8 mouse cellular contexts compared by ENCODE assay signal in the genomic region with DNA sequence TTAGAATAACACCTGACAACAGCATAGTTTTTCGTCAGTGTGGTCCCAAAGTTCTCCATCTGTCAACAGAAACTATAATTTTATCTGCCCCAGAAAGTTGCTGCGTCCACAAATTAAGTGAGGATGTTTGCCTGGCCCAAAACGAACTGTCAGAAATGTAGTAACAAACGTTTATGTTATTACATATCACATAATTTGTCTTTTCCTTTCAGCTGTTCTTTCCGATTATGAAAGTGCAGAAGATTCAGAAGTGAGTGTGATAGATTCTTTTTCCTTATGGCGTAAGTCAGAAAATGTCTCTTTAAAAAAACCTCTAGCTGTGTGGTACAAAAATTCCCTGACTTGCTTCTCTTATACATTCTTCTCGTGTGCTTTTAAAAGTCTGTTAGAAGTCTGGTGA. TPM values are rescaled to one million over a fixed set of nuclear protein-coding genes. Genes with fewer than 3 reads are reported as not detected.
DNase-seq lines count a peak whose midpoint lies in the region; ATAC-seq and TF ChIP-seq lines count a peak whose summit lies in the region.

No protein-coding gene starts in this region.

- peaks cover 59% of the 10 kb centered on the region for H3K36me3 ChIP-seq in embryonic facial prominence, embryonic 12.5 days
- H3K36me3 ChIP-seq in intestine, embryonic 15.5 days = peaks cover 9% of the 10 kb centered on the region
- peaks cover 35% of the 10 kb centered on the region for H3K36me3 ChIP-seq in myocyte (ENCODE audit: control insufficient read depth, insufficient read depth)

- TF ChIP-seq POLR2A in myocyte (IDR thresholded peaks at IDR 0.05; ENCODE audit: insufficient read length, low read depth) = no peak

- H3K79me2 ChIP-seq in myocyte (ENCODE audit: control insufficient read depth, insufficient read depth) = peaks cover 55% of the 10 kb centered on the region

- peak overlapping the region; percentile 90 for H3K4me3 ChIP-seq in layer of hippocampus, adult 2 months
- H3K4me3 ChIP-seq in embryonic facial prominence, embryonic 12.5 days = peak overlapping the region; percentile 73
- peak overlapping the region; percentile 93 for H3K4me3 ChIP-seq in intestine, embryonic 15.5 days (replicated peaks)
- H3K4me3 ChIP-seq in myocyte = peak overlapping the region; percentile 65

- H3K27ac ChIP-seq in layer of hippocampus, adult 2 months = peak overlapping the region; percentile 97; the same call in 1 of the 2 replicates
- H3K27ac ChIP-seq in embryonic facial prominence, embryonic 12.5 days = 0 out of 2 replicates have a peak overlapping the region, but pooled peaks have one; percentile 95
- no peak overlapping the region for H3K27ac ChIP-seq in intestine, embryonic 15.5 days

- peak overlapping the region; percentile 62 for H3ac ChIP-seq in myocyte (ENCODE audit: control insufficient read depth, insufficient read length)

- H3K9me3 ChIP-seq in embryonic facial prominence, embryonic 12.5 days = no peaks in the 10 kb centered on the region
- no peaks in the 10 kb centered on the region for H3K9me3 ChIP-seq in intestine, embryonic 15.5 days

- TF ChIP-seq CTCF in layer of hippocampus, adult 2 months (conservative IDR thresholded peaks at IDR 0.05) = no peak

- peaks cover 13% of the 10 kb centered on the region for H3K4me1 ChIP-seq in embryonic facial prominence, embryonic 12.5 days
- H3K4me1 ChIP-seq in intestine, embryonic 15.5 days (replicated peaks) = 0 out of 2 replicates have a peak, but pooled peaks cover 3% of the 10 kb centered on the region

- no peaks in the 10 kb centered on the region for H3K27me3 ChIP-seq in embryonic facial prominence, embryonic 12.5 days
- H3K27me3 ChIP-seq in intestine, embryonic 15.5 days (replicated peaks) = no peaks in the 10 kb centered on the region
- H3K27me3 ChIP-seq in myocyte (ENCODE audit: control insufficient read depth, insufficient read depth, insufficient read length) = no peaks in the 10 kb centered on the region

- no peak for ATAC-seq in embryonic facial prominence, embryonic 12.5 days (ENCODE audit: insufficient number of reproducible peaks, insufficient read depth, low FRiP score, low TSS enrichment)
- no peak for ATAC-seq in intestine, embryonic 15.5 days
- ATAC-seq in cerebellum, adult (ENCODE audit: insufficient number of reproducible peaks, low FRiP score, low TSS enrichment) = no peak

- H3K9ac ChIP-seq in embryonic facial prominence, embryonic 12.5 days = peak overlapping the region; percentile 82
- peak overlapping the region; percentile 100; the same call in 1 of the 2 replicates for H3K9ac ChIP-seq in intestine, embryonic 15.5 days

- peak overlapping the region; percentile 75 for H3K4me2 ChIP-seq in embryonic facial prominence, embryonic 12.5 days (replicated peaks)
- peak overlapping the region; percentile 66 for H3K4me2 ChIP-seq in intestine, embryonic 15.5 days (replicated peaks)
- H3K4me2 ChIP-seq in myocyte (ENCODE audit: low read depth) = peak overlapping the region; percentile 91

- DNase-seq in layer of hippocampus, adult 2 months (ENCODE audit: low spot score in 2 of 2) = no peak
- DNase-seq in layer of hippocampus, adult 9-11 months = no peak
- DNase-seq in ovary, postnatal 36 days (ENCODE audit: low spot score) = no peak
- DNase-seq in cerebellum, adult 18-20 months = no peak

- WGBS in embryonic facial prominence, embryonic 12.5 days = 64% methylated on average over 7 of the region's 7 CpGs
- WGBS in intestine, embryonic 15.5 days = 52% methylated on average over 7 of the region's 7 CpGs

TF ChIP-seq in myocyte, 11 proteins besides CTCF, POLR2A, EP300 and RAD21:
- TF ChIP-seq USF1 (IDR thresholded peaks at IDR 0.05; ENCODE audit: low read depth) = no peak
- no peak for TF ChIP-seq SRF (IDR thresholded peaks at IDR 0.05; ENCODE audit: control insufficient read depth, insufficient read length, low read depth)
- TF ChIP-seq CEBPB (IDR thresholded peaks at IDR 0.05; ENCODE audit: insufficient read depth, poor library complexity, severe bottlenecking) = no peak
- no peak for TF ChIP-seq POLR2AphosphoS2 (IDR thresholded peaks at IDR 0.05; ENCODE audit: insufficient read length, low read depth)
- TF ChIP-seq TCF3 (IDR thresholded peaks at IDR 0.05; ENCODE audit: insufficient read length, low read depth) = no peak
- no peak for TF ChIP-seq REST (IDR thresholded peaks at IDR 0.05; ENCODE audit: insufficient read depth, insufficient read length)
- no peak for TF ChIP-seq MYOD1 (IDR thresholded peaks at IDR 0.05; ENCODE audit: control insufficient read depth in 1 of 3, insufficient read length in 2 of 3, low read depth in 2 of 3)
- no peak for TF ChIP-seq MAX (IDR thresholded peaks at IDR 0.05; ENCODE audit: low read depth)
- TF ChIP-seq MYOG (IDR thresholded peaks at IDR 0.05; ENCODE audit: control insufficient read depth in 1 of 3, insufficient read depth in 1 of 3, insufficient read length in 2 of 3, low read depth in 2 of 3) = no peak
- TF ChIP-seq E2F4 (IDR thresholded peaks at IDR 0.05; ENCODE audit: insufficient read depth) = no peak
- TF ChIP-seq TCF12 (IDR thresholded peaks at IDR 0.05; ENCODE audit: insufficient read depth, poor library complexity, severe bottlenecking) = no peak

RNA-seq across cellular contexts. Expression of a gene that starts 6.0 kb away (rescaled TPM):
- 10 to 100 TPM; 61.0 to 62.1 TPM for total RNA-seq in layer of hippocampus, adult 2 months (2021)
- 53.9 and 54.0 TPM in 2 replicates for polyA plus RNA-seq in embryonic facial prominence, embryonic 12.5 days (2016; fragmentation: Nextera tagmentation; extraction: Ambion mirVana)
- 28.2 and 29.8 TPM in 2 replicates for polyA plus RNA-seq in intestine, embryonic 15.5 days (2015; fragmentation: Nextera tagmentation; extraction: Ambion mirVana)
- 22.1 TPM for polyA plus RNA-seq in myocyte (2012; fragmentation: generic; extraction: Trizol)

RNA-seq across cellular contexts. Expression of a gene that starts 15.4 kb away (rescaled TPM):
- total RNA-seq in layer of hippocampus, adult 2 months (2021) = 100 to 1,000 TPM; 168 to 178 TPM
- polyA plus RNA-seq in embryonic facial prominence, embryonic 12.5 days (2016; fragmentation: Nextera tagmentation; extraction: Ambion mirVana) = 35.2 and 35.6 TPM in 2 replicates
- 18.9 and 19.7 TPM in 2 replicates for polyA plus RNA-seq in intestine, embryonic 15.5 days (2015; fragmentation: Nextera tagmentation; extraction: Ambion mirVana)
- polyA plus RNA-seq in myocyte (2012; fragmentation: generic; extraction: Trizol) = 35.6 TPM

RNA-seq across cellular contexts. Expression of a gene that starts 25.9 kb away (rescaled TPM):
- total RNA-seq in layer of hippocampus, adult 2 months (2021) = 100 to 1,000 TPM; 213 to 240 TPM
- 2.6 and 3.1 TPM in 2 replicates for polyA plus RNA-seq in embryonic facial prominence, embryonic 12.5 days (2016; fragmentation: Nextera tagmentation; extraction: Ambion mirVana)
- 1.1 and 1.2 TPM in 2 replicates for polyA plus RNA-seq in intestine, embryonic 15.5 days (2015; fragmentation: Nextera tagmentation; extraction: Ambion mirVana)
- 3.5 TPM for polyA plus RNA-seq in myocyte (2012; fragmentation: generic; extraction: Trizol)

RNA-seq across cellular contexts. Expression of a gene that starts 35.6 kb away (rescaled TPM):
- total RNA-seq in layer of hippocampus, adult 2 months (2021) = 10 to 100 TPM; 93.2 to 94.0 TPM
- 1.6 and 1.7 TPM in 2 replicates for polyA plus RNA-seq in embryonic facial prominence, embryonic 12.5 days (2016; fragmentation: Nextera tagmentation; extraction: Ambion mirVana)
- polyA plus RNA-seq in intestine, embryonic 15.5 days (2015; fragmentation: Nextera tagmentation; extraction: Ambion mirVana) = 2.6 and 2.7 TPM in 2 replicates
- 49.1 TPM for polyA plus RNA-seq in myocyte (2012; fragmentation: generic; extraction: Trizol)

RNA-seq across cellular contexts. Expression of a gene that starts 52.8 kb away (rescaled TPM):
- total RNA-seq in layer of hippocampus, adult 2 months (2021) = 10 to 100 TPM; 68.6 to 70.9 TPM
- 5.0 TPM in 2 replicates for polyA plus RNA-seq in embryonic facial prominence, embryonic 12.5 days (2016; fragmentation: Nextera tagmentation; extraction: Ambion mirVana)
- 3.7 and 4.2 TPM in 2 replicates for polyA plus RNA-seq in intestine, embryonic 15.5 days (2015; fragmentation: Nextera tagmentation; extraction: Ambion mirVana)
- 5.3 TPM for polyA plus RNA-seq in myocyte (2012; fragmentation: generic; extraction: Trizol)
